ENCODE assay signal across 8 mouse cellular contexts in the genomic region with DNA sequence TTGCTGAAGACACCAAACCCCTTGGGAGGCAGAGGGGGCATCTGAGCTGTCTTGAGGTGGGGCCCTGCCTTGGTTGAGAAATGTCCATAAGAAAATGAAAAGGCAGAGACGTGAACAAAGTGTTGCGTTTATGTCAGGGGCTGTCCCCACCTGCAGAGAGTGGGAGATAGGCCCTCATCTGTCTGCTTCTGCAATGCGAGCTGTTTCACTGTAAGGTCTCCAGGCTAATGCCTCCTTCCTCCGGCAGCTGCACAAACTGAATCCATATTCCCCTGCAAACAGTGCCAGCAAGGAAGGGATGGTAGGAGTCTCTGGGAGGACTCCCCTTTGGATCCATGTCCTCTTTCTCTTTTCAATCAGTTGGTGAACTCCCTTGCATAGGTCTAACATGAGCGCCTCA.
DNase-seq lines count a peak whose midpoint lies in the region; ATAC-seq and TF ChIP-seq lines count a peak whose summit lies in the region.

No protein-coding gene starts in this region.

- peak; percentile 43; the same call in 1 of the 2 replicates for TF ChIP-seq CTCF in intestine, postnatal 0 days (IDR thresholded peaks at IDR 0.05; ENCODE audit: low read depth)

- no peak for DNase-seq in kidney, adult 9 months
- DNase-seq in forebrain, embryonic 10.5 days (ENCODE audit: extremely low spot score, low spot score): no peak
- no peak for DNase-seq in thymus, postnatal 14 days
- no peak for DNase-seq in yolk sac, embryonic 10.5 days (ENCODE audit: low spot score)
- DNase-seq in right cerebral cortex, adult 18-20 months: no peak

- no peak overlapping the region for H3K4me3 ChIP-seq in kidney, embryonic 15.5 days (replicated peaks)
- H3K4me3 ChIP-seq in forebrain, embryonic 10.5 days: no peak overlapping the region; the same call in 1 of the 2 replicates
- no peak overlapping the region for H3K4me3 ChIP-seq in intestine, postnatal 0 days (ENCODE audit: low read depth, low read length)
- H3K4me3 ChIP-seq in neural tube, embryonic 14.5 days (ENCODE audit: low read depth, low read length): no peak overlapping the region

- H3K4me2 ChIP-seq in kidney, embryonic 15.5 days: peak overlapping the region; percentile 28
- 0 out of 2 replicates have a peak overlapping the region, but pooled peaks have one; percentile 3 for H3K4me2 ChIP-seq in intestine, postnatal 0 days (replicated peaks; ENCODE audit: low read depth)
- H3K4me2 ChIP-seq in neural tube, embryonic 14.5 days (ENCODE audit: low read depth, low read length): 0 out of 2 replicates have a peak overlapping the region, but pooled peaks have one; percentile 11

- H3K9ac ChIP-seq in kidney, embryonic 15.5 days: no peak overlapping the region
- no peak overlapping the region for H3K9ac ChIP-seq in intestine, postnatal 0 days (ENCODE audit: low read depth, low read length)
- H3K9ac ChIP-seq in neural tube, embryonic 14.5 days (replicated peaks; ENCODE audit: low read depth, low read length): 0 out of 2 replicates have a peak overlapping the region, but pooled peaks have one; percentile 16

- H3K27me3 ChIP-seq in kidney, embryonic 15.5 days: no peaks in the 10 kb centered on the region
- no peaks in the 10 kb centered on the region for H3K27me3 ChIP-seq in forebrain, embryonic 10.5 days (ENCODE audit: poor library complexity, severe bottlenecking)
- no peaks in the 10 kb centered on the region for H3K27me3 ChIP-seq in intestine, postnatal 0 days (replicated peaks; ENCODE audit: control insufficient read depth, insufficient read depth, low read length)
- H3K27me3 ChIP-seq in neural tube, embryonic 14.5 days (ENCODE audit: control insufficient read depth, insufficient read depth, low read length): no peaks in the 10 kb centered on the region

- H3K9me3 ChIP-seq in kidney, embryonic 15.5 days (replicated peaks): no peaks in the 10 kb centered on the region
- no peaks in the 10 kb centered on the region for H3K9me3 ChIP-seq in forebrain, embryonic 10.5 days
- H3K9me3 ChIP-seq in intestine, postnatal 0 days (ENCODE audit: control insufficient read depth): no peaks in the 10 kb centered on the region
- H3K9me3 ChIP-seq in neural tube, embryonic 14.5 days (ENCODE audit: control insufficient read depth, low read length): no peaks in the 10 kb centered on the region

- WGBS in kidney, embryonic 15.5 days: 49% methylated on average over 5 of the region's 5 CpGs
- WGBS in forebrain, embryonic 10.5 days: 64% methylated on average over 5 of the region's 5 CpGs
- WGBS in intestine, postnatal 0 days: 50% methylated on average over 5 of the region's 5 CpGs
- 40% methylated on average over 5 of the region's 5 CpGs for WGBS in neural tube, embryonic 14.5 days

- peaks cover 31% of the 10 kb centered on the region for H3K4me1 ChIP-seq in kidney, embryonic 15.5 days
- peaks cover 26% of the 10 kb centered on the region for H3K4me1 ChIP-seq in forebrain, embryonic 10.5 days
- peaks cover 2% of the 10 kb centered on the region; the same call in 1 of the 2 replicates for H3K4me1 ChIP-seq in intestine, postnatal 0 days (replicated peaks; ENCODE audit: control insufficient read depth, insufficient read depth, low read length)
- peaks cover 35% of the 10 kb centered on the region for H3K4me1 ChIP-seq in neural tube, embryonic 14.5 days (ENCODE audit: control insufficient read depth, insufficient read depth, low read length)

- no peak; the same call in 1 of the 2 replicates for ATAC-seq in kidney, embryonic 15.5 days (replicated peaks; ENCODE audit: low FRiP score)
- no peak for ATAC-seq in intestine, postnatal 0 days
- peak; percentile 47 for ATAC-seq in neural tube, embryonic 14.5 days (ENCODE audit: low read depth)

- no peaks in the 10 kb centered on the region for H3K36me3 ChIP-seq in kidney, embryonic 15.5 days
- H3K36me3 ChIP-seq in forebrain, embryonic 10.5 days (replicated peaks): no peaks in the 10 kb centered on the region
- H3K36me3 ChIP-seq in intestine, postnatal 0 days (ENCODE audit: control insufficient read depth, insufficient read depth): no peaks in the 10 kb centered on the region
- H3K36me3 ChIP-seq in neural tube, embryonic 14.5 days (ENCODE audit: control insufficient read depth, insufficient read depth, low read length): no peaks in the 10 kb centered on the region

- H3K27ac ChIP-seq in kidney, embryonic 15.5 days: peak overlapping the region; percentile 78
- H3K27ac ChIP-seq in forebrain, embryonic 10.5 days: peak overlapping the region; percentile 80
- no peak overlapping the region for H3K27ac ChIP-seq in intestine, postnatal 0 days (ENCODE audit: low read depth, low read length)
- peak overlapping the region; percentile 81 for H3K27ac ChIP-seq in neural tube, embryonic 14.5 days (ENCODE audit: low read depth, low read length)
